ENCODE assay signal across 20 mouse cellular contexts in the genomic region with DNA sequence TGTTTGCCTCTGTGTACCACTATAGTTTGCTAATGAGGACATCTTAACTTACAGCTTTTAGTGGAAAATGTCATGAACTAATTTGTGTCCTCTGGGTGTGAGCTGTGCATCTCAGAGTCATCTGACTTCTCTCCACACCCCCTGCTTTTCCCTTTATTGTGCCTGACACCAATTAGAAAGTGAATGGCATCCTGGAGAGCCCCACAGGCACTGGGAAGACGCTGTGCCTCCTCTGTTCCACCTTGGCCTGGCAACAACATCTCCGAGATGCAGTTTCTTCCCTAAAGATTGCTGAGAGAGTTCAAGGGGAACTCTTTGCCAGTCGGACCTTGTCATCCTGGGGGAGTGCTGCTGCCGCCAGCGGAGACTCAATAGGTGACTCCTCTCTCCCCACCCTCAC. TPM values are rescaled to one million over a fixed set of nuclear protein-coding genes. Genes with fewer than 3 reads are reported as not detected.
"Had no signal": no experiment of that assay in that cellular context is flagged by ENCODE, and none has a peak within 500 bp of the region (broad histone marks: within the 10 kb centered on the region; RNA-seq: fewer than 3 reads in every experiment).

No protein-coding gene starts in this region.

- H3K4me3 ChIP-seq: midbrain, embryonic 10.5 days; midbrain, embryonic 12.5 days; myocyte; neural tube, embryonic 13.5 days; neural tube, embryonic 15.5 days had no signal

- H3K27ac ChIP-seq: midbrain, embryonic 10.5 days; midbrain, embryonic 12.5 days; neural tube, embryonic 13.5 days; neural tube, embryonic 15.5 days had no signal

- H3K9ac ChIP-seq: lung, embryonic 14.5 days; midbrain, embryonic 12.5 days; neural tube, embryonic 13.5 days; neural tube, embryonic 15.5 days had no signal

- H3K9me3 ChIP-seq: midbrain, embryonic 10.5 days; midbrain, embryonic 12.5 days; neural tube, embryonic 13.5 days; neural tube, embryonic 15.5 days had no signal

- DNase-seq: lung, adult 18-20 months; lung, embryonic 14.5 days; lung, postnatal 10 days; lung, postnatal 4 days; midbrain, embryonic 14.5 days; retina, postnatal 1 day; right cerebral cortex, adult 18-20 months; right cerebral cortex, postnatal 25 days; right cerebral cortex, postnatal 4 days; spleen, adult 18-20 months; thymus, adult 2 months; thymus, postnatal 25 days; thymus, postnatal 4 days had no signal

- H3K27me3 ChIP-seq: midbrain, embryonic 12.5 days had no signal

RNA-seq across cellular contexts. Expression of gene Stmn3, which starts 7.8 kb away (rescaled TPM):
- total RNA-seq: megakaryocyte, adult 5-6 weeks; megakaryocyte-erythroid progenitor cell, adult 5-6 weeks had no signal
